Comparison of ENCODE assay signal across 9 mouse cellular contexts in genomic region chr3:14887134-14887666, GRCm38 (mm10). TPM values are rescaled to one million over a fixed set of nuclear protein-coding genes. Genes with fewer than 3 reads are reported as not detected.
DNase-seq lines count a peak whose midpoint lies in the region; ATAC-seq lines count a peak whose summit lies in the region.
"Had no signal": no experiment of that assay in that cellular context is flagged by ENCODE, and none has a peak within 500 bp of the region (broad histone marks: within the 10 kb centered on the region; RNA-seq: fewer than 3 reads in every experiment).

No protein-coding gene starts in this region.

- no peaks in the 10 kb centered on the region for H3K27me3 ChIP-seq in heart, embryonic 10.5 days (ENCODE audit: insufficient read depth, poor library complexity, severe bottlenecking)
- peaks cover 5% of the 10 kb centered on the region; the same call in 1 of the 2 replicates for H3K27me3 ChIP-seq in forebrain, embryonic 11.5 days (ENCODE audit: control insufficient read depth, insufficient read depth, low read length)
- H3K27me3 ChIP-seq in liver, embryonic 13.5 days = no peaks in the 10 kb centered on the region
- H3K27me3 ChIP-seq in stomach, embryonic 15.5 days (replicated peaks) = no peaks in the 10 kb centered on the region
- H3K27me3 ChIP-seq: CH12.LX had no signal

- no peak overlapping the region; the same call in 1 of the 2 replicates for H3K9ac ChIP-seq in forebrain, embryonic 11.5 days (ENCODE audit: low read length)
- H3K9ac ChIP-seq in liver, embryonic 13.5 days = peak overlapping the region; percentile 98
- peak overlapping the region; percentile 71; the same call in 1 of the 2 replicates for H3K9ac ChIP-seq in stomach, embryonic 15.5 days

- peak overlapping the region; percentile 86 for H3K4me2 ChIP-seq in forebrain, embryonic 11.5 days (ENCODE audit: low read depth, low read length, severe bottlenecking)
- H3K4me2 ChIP-seq in liver, embryonic 13.5 days = peak overlapping the region; percentile 79
- H3K4me2 ChIP-seq in stomach, embryonic 15.5 days = peak overlapping the region; percentile 90

- 24% methylated on average over 11 of the region's 11 CpGs for WGBS in heart, embryonic 10.5 days
- WGBS in forebrain, embryonic 11.5 days = 35% methylated on average over 11 of the region's 11 CpGs
- 6% methylated on average over 11 of the region's 11 CpGs for WGBS in liver, embryonic 13.5 days (ENCODE audit: insufficient replicate concordance)
- 39% methylated on average over 11 of the region's 11 CpGs for WGBS in stomach, embryonic 15.5 days

- peak overlapping the region; percentile 98 for H3K27ac ChIP-seq in heart, embryonic 10.5 days
- H3K27ac ChIP-seq in forebrain, embryonic 11.5 days (ENCODE audit: low read depth, low read length) = no peak overlapping the region
- H3K27ac ChIP-seq in liver, embryonic 13.5 days = peak overlapping the region; percentile 99
- H3K27ac ChIP-seq in stomach, embryonic 15.5 days = no peak overlapping the region

- H3K36me3 ChIP-seq in heart, embryonic 10.5 days = no peaks in the 10 kb centered on the region; the same call in 1 of the 2 replicates
- H3K36me3 ChIP-seq in forebrain, embryonic 11.5 days (ENCODE audit: control insufficient read depth, insufficient read depth, low read length) = no peaks in the 10 kb centered on the region
- peaks cover 44% of the 10 kb centered on the region for H3K36me3 ChIP-seq in liver, embryonic 13.5 days
- H3K36me3 ChIP-seq in stomach, embryonic 15.5 days = no peaks in the 10 kb centered on the region

- no peak for DNase-seq in heart, embryonic 10.5 days (ENCODE audit: low spot score)
- DNase-seq in heart, adult 8-10 months (ENCODE audit: low spot score) = no peak
- DNase-seq in CD4-positive helper T cell, adult 2 months (ENCODE audit: low read depth, low spot score) = peak; percentile 17
- DNase-seq in forebrain, embryonic 11.5 days (ENCODE audit: low spot score) = no peak
- DNase-seq in liver, embryonic 13.5 days = no peak
- DNase-seq in ovary, postnatal 10 days (ENCODE audit: low spot score) = no peak
- no peak for DNase-seq in cerebellum, postnatal 25 days

- H3K4me3 ChIP-seq in heart, embryonic 10.5 days = peak overlapping the region; percentile 84
- H3K4me3 ChIP-seq in forebrain, embryonic 11.5 days (ENCODE audit: low read depth, low read length) = peak overlapping the region; percentile 66
- H3K4me3 ChIP-seq in liver, embryonic 13.5 days (replicated peaks) = peak overlapping the region; percentile 88
- H3K4me3 ChIP-seq in stomach, embryonic 15.5 days (replicated peaks) = peak overlapping the region; percentile 79

- H3K9me3 ChIP-seq in heart, embryonic 10.5 days = no peaks in the 10 kb centered on the region
- no peaks in the 10 kb centered on the region for H3K9me3 ChIP-seq in forebrain, embryonic 11.5 days (ENCODE audit: control insufficient read depth, low read length)
- no peaks in the 10 kb centered on the region for H3K9me3 ChIP-seq in liver, embryonic 13.5 days (replicated peaks)
- no peaks in the 10 kb centered on the region for H3K9me3 ChIP-seq in stomach, embryonic 15.5 days

- H3K4me1 ChIP-seq in heart, embryonic 10.5 days = peaks cover 8% of the 10 kb centered on the region; the same call in 1 of the 2 replicates
- H3K4me1 ChIP-seq in forebrain, embryonic 11.5 days (replicated peaks; ENCODE audit: control insufficient read depth, insufficient read depth, low read length) = no peaks in the 10 kb centered on the region
- H3K4me1 ChIP-seq in liver, embryonic 13.5 days (replicated peaks) = peaks cover 41% of the 10 kb centered on the region
- H3K4me1 ChIP-seq in stomach, embryonic 15.5 days = no peaks in the 10 kb centered on the region

- no peak for ATAC-seq in forebrain, embryonic 11.5 days (replicated peaks; ENCODE audit: low FRiP score)
- no peak for ATAC-seq in liver, embryonic 13.5 days (ENCODE audit: low read depth)
- no peak for ATAC-seq in stomach, embryonic 15.5 days (ENCODE audit: insufficient read depth, low FRiP score, low read depth)

RNA-seq across cellular contexts. Expression of gene Car2, which starts 1.1 kb away (rescaled TPM):
- polyA plus RNA-seq in heart, embryonic 10.5 days (2016; fragmentation: Nextera tagmentation; extraction: Ambion mirVana) = 213 and 240 TPM in 2 replicates
- 1 to 10 TPM; 6.0 to 7.2 (median 7.0) TPM for total RNA-seq in heart, adult 8-10 months (2022)
- 105 and 114 TPM in 2 replicates for polyA plus RNA-seq in forebrain, embryonic 11.5 days (2014; fragmentation: Nextera tagmentation; extraction: Ambion mirVana)
- polyA plus RNA-seq in liver, embryonic 13.5 days (2015; fragmentation: Nextera tagmentation; extraction: Ambion mirVana) = 2,501 and 2,750 TPM in 2 replicates
- polyA plus RNA-seq in stomach, embryonic 15.5 days (2015; fragmentation: Nextera tagmentation; extraction: Ambion mirVana) = 145 and 287 TPM in 2 replicates

RNA-seq across cellular contexts. Expression of gene Car3, which starts 23.9 kb away (rescaled TPM):
- 11.1 and 12.2 TPM in 2 replicates for polyA plus RNA-seq in heart, embryonic 10.5 days (2016; fragmentation: Nextera tagmentation; extraction: Ambion mirVana)
- 10 to 100 TPM; 19.3 to 24.9 (median 23.7) TPM for total RNA-seq in heart, adult 8-10 months (2022)
- 1.5 and 1.6 TPM in 2 replicates for polyA plus RNA-seq in forebrain, embryonic 11.5 days (2014; fragmentation: Nextera tagmentation; extraction: Ambion mirVana)
- polyA plus RNA-seq in liver, embryonic 13.5 days (2015; fragmentation: Nextera tagmentation; extraction: Ambion mirVana) = 39.1 and 50.0 TPM in 2 replicates
- 9.5 and 18.3 TPM in 2 replicates for polyA plus RNA-seq in stomach, embryonic 15.5 days (2015; fragmentation: Nextera tagmentation; extraction: Ambion mirVana)

Comparison
In these comparisons a context has a peak if more than half of its experiments do, and no peak if none do; other contexts are left out.
1. H3K27ac ChIP-seq: peak in heart, embryonic 10.5 days (single experiment) and liver, embryonic 13.5 days (single experiment); none in forebrain, embryonic 11.5 days (single experiment) and stomach, embryonic 15.5 days (single experiment).
2. Peak in every context shown above with its lines, with median percentiles within 50 percentile points of each other: H3K4me3 ChIP-seq and H3K4me2 ChIP-seq.